Mouse (Mus musculus): Measurements from ENCODE around the gene Chtop. TPM values are rescaled to one million over a fixed set of nuclear protein-coding genes. Genes with fewer than 3 reads are reported as not detected.

The Chtop gene
- polyA plus RNA-seq (2014; fragmentation: Illumina TruSeq; extraction: RNeasy Lipid Tissue Mini Kit (QIAGEN cat#74804); ENCODE audit: low read depth, low replicate concordance) = 164 TPM

DNA sequence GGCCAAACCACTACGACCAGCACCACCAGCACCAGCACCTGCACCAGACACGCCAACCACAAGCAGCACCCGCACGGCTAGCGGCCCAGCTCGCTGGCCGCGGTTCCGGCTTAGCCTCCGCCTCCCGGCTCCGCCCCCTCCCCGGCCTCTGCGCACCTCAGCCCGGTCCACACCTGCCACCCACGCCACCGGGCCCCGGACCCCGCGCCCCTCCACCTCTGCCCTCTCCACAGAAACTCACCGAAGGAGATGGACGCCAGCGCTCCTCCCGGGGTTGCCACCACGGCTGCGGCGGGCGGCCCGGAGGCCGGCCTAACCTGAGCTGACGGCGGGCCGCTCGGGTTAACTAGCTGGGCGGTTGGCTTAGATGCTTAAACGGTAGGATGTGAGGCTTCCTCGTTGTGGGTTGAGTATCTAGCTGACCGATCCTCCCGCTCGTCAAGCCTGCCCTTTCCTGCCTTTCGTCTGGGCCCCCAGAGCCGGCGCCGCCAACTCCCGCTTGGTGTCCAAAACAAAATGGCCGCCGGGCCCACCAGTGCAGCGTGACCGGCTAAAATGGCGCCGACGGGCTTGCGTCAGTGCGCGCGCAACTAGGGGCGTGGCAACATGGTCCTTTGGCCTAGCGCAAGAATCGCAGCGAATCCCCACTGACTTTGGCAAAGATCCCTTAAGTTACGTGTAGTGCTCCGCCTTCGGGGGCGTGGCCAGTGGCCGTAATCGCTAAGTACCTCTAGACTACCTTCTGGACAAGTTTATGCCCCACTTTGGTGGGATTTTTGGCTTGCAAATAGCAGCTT lies at the start of gene Chtop:
Chtop (minus strand) TSS at position 549 of the 797 bp plus-strand sequence.

DNA sequence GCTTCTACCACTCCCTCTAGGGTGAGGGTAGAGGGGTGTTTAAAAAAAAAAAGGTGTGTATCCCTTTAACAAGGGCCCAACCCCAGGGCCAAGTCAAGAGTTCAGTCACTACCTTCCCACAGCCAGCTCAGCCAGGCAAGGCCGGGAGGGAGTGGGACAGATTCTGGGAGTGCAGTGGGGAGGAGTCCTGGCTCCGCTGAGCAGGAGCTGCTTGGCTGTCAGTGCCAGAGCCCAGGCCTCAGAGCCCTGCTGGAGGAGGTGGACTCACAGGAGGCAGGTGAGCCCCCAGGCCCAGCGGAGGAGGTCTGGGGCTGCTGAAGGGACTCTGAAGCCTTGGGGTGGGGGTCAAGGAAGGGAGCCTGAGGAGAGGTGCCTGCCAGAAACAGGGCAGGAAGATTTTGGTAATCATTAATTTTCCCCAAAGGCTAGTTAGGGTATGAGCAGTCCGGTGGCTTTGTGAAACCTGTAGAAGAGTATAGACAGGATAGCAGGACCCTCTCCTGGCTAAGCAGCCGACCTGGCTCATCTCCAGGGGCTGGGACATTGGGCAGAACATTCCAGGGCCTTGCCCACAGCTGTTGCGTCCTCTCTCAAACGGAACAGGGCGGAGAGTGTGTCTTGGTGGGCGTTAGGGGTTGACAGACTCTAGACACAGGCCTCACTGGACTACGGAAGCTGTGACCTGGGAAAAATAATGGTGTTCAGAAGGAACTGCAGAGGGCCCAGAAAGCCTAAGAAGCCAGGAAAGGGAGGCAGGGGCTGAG lies 28.0 kb upstream of the Chtop start, which contains the start of gene S100a16:
S100a16 (plus strand) TSS at position 114 of the 764 bp plus-strand sequence.

DNA sequence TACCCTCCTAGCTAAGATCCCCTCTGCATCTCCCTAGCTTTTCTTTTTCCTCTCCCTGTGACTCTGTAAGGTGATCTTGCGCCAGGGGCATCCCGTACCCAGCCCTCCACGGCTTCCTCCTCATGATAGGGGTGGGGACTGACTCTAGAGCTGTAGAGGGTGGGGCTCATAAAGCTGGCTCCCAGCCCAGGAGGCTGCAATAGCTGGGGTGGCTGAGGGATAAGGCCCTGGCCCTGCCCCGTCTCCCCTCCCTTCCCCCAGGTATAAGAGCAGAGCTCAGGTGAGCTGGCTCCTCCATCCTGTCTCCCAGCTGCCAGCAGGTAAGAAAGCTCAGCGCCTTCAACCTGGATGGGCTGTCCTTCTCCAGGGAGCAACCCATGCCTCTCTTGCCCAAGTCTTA lies 17.3 kb upstream of the Chtop start, which contains the start of gene S100a14:
S100a14 (plus strand) TSS at position 277 of the 400 bp plus-strand sequence.

DNA sequence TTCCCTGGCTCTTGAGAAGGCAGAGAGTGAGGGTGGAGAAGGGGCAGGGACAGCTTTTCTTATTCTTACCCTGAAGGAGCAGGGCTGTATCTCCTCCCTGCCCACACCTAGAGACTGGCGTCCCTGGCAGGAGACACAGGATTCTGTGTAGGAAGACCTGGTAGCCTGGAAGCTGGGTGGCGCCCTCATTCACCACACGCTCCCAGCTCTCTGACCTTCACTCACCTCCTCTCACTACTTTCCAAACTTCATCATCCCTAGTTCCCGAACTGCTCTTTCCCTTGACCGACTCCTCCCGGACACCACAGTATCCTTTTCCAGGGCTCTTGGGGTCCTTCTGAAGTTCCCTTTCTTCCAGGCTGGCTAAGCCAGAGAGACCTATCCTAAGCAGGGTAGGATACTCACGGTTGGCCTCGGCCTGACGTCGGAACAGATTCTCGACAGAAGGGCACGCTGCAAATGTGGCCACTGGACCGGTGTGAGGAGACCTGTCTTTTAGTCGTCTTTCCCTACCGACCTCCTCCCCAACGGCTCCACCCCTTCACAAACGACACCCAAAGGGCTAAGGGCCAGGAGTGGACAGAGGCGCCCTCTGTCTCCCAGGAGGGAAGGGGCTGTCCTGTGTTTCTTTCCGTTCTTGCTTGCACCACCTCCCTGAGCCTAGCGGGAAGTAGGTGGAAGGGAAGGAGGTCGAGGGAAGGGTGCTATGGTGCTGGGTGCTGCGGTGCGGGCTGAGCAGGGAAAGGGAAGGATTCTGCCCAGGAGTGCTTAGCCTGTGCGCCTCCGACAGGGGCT lies 4.7 kb upstream of the Chtop start, which contains the start of the genes S100a1 and S100a13:
S100a1 (minus strand) TSS at position 597 of the 795 bp plus-strand sequence.
S100a13 (plus strand) TSS at position 640 of the 795 bp plus-strand sequence.

DNA sequence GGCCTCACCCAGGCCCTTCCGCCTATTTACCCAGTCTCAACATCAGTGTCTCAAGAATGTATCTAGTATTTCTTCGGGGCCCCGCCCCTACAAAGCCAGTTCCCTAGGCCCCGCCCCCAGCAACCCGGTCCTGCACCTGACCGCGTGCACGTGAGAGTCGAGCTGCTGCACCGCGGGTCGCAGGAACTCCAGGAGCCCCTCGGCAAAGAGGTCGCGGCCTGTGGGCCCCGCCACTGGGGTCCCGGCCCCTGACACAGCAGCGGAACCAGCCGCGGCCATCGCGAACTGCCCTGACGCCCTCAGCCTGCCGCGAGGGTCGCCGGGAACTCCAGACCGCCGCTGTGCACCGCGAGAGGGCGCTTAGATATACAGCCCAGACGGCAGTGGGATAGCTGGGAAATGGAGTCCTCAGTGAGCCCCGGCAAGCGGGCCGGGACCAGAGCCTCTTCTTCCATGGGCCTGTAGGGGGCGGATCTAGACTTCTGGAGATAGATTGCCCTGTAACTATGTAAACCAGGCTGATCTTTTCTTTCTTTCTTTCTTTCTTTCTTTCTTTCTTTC lies 18.5 kb downstream of the Chtop start, which contains the start of gene Snapin:
Snapin (minus strand) TSS at position 338 of the 561 bp plus-strand sequence.

DNA sequence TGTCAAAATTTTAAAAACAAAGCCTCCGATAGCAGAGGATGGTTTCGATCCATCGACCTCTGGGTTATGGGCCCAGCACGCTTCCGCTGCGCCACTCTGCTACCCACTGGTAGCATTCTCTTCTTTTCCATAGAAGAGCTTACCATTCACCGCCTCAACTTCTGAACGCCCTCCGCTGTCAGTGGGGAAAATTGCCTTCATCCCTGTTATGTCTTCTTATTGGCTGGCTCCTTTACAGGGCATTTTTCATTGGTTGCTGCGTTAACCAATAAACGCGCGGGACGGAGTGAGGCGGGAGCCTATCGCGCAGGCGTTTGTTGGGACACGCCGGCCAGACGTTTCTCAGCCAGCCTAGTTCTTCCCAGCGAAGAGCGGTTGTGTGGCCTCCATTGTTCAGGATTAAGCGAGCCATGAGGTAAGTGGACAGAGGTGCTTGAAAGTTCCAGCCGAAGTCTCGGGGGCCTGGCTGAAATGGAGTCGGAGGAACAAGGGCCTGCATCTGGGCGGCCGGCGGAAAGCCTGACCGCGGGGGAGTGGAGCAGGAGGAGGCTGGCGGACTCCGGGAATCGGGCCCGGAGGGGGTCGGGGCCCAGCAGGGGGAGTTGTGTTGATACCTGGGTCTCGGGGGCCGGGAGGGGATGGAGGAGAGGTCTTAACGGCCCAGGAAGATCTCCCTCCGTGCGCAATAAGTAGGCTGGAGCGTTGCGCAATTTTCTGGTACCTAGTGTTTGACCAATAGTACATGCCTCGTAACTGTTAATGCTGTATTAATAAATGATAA lies 33.3 kb downstream of the Chtop start, which contains the start of gene Ilf2:
Ilf2 (plus strand) TSS at position 296 of the 781 bp plus-strand sequence.

DNA sequence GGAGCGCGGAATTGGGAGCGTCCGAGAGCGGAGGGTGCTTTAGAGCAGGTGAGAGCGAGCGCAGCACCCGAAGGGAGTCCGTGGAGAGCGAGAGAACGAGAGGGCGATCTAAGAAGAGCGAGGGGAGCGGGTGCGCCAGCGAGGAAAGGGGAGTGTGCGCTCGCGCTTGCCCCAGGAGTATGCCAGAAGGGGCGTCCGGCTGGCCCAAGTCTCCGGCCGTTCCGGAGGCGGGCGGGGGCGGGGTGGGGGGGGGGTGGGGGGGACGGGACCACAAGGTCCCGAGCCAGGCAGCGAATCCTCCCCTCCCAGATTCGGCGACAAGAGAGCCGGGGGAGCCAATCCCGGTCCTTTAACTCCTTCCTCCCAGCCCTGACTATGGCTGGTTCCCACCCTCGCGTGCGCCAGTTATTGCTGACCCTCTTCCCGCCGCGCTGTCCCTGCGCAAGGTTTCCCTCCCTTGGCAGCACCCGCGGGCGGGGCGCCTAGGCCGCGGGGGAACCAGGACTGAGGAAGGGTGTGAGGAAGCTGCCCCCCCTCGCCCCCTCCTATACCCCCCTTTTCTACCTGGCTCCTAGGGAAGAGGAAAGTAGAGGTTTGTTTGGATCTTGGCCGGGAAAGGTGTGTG lies 43.5 kb downstream of the Chtop start, which contains the start of gene Npr1:
Npr1 (minus strand) TSS at position 181 of the 625 bp plus-strand sequence.

Other genes with a start within 250 kb of the Chtop start
- gene Dennd4b, start 244.3 kb downstream of the Chtop start, polyA plus RNA-seq (2014; fragmentation: Illumina TruSeq; extraction: RNeasy Lipid Tissue Mini Kit (QIAGEN cat#74804); ENCODE audit: low read depth, low replicate concordance) = 0.99 TPM
- 58.7 TPM for gene Gatad2b, start 216.3 kb downstream of the Chtop start, polyA plus RNA-seq (2014; fragmentation: Illumina TruSeq; extraction: RNeasy Lipid Tissue Mini Kit (QIAGEN cat#74804); ENCODE audit: low read depth, low replicate concordance)
- 1.7 TPM for gene Slc27a3, start 119.6 kb downstream of the Chtop start, polyA plus RNA-seq (2014; fragmentation: Illumina TruSeq; extraction: RNeasy Lipid Tissue Mini Kit (QIAGEN cat#74804); ENCODE audit: low read depth, low replicate concordance)
- 32.7 TPM for gene Ints3, start 75.9 kb downstream of the Chtop start, polyA plus RNA-seq (2014; fragmentation: Illumina TruSeq; extraction: RNeasy Lipid Tissue Mini Kit (QIAGEN cat#74804); ENCODE audit: low read depth, low replicate concordance)
- gene Npr1, start 43.6 kb downstream of the Chtop start, polyA plus RNA-seq (2014; fragmentation: Illumina TruSeq; extraction: RNeasy Lipid Tissue Mini Kit (QIAGEN cat#74804); ENCODE audit: low read depth, low replicate concordance) = 159 TPM
- 73.4 TPM for gene Ilf2, start 33.4 kb downstream of the Chtop start, polyA plus RNA-seq (2014; fragmentation: Illumina TruSeq; extraction: RNeasy Lipid Tissue Mini Kit (QIAGEN cat#74804); ENCODE audit: low read depth, low replicate concordance)
- gene Snapin, start 18.5 kb downstream of the Chtop start, polyA plus RNA-seq (2014; fragmentation: Illumina TruSeq; extraction: RNeasy Lipid Tissue Mini Kit (QIAGEN cat#74804); ENCODE audit: low read depth, low replicate concordance) = 156 TPM
- 54.6 TPM for gene S100a1, start 4.9 kb upstream of the Chtop start, polyA plus RNA-seq (2014; fragmentation: Illumina TruSeq; extraction: RNeasy Lipid Tissue Mini Kit (QIAGEN cat#74804); ENCODE audit: low read depth, low replicate concordance)
- 14.9 TPM for gene S100a13, start 4.9 kb upstream of the Chtop start, polyA plus RNA-seq (2014; fragmentation: Illumina TruSeq; extraction: RNeasy Lipid Tissue Mini Kit (QIAGEN cat#74804); ENCODE audit: low read depth, low replicate concordance)
- not detected for gene S100a14, start 17.4 kb upstream of the Chtop start, polyA plus RNA-seq (2014; fragmentation: Illumina TruSeq; extraction: RNeasy Lipid Tissue Mini Kit (QIAGEN cat#74804); ENCODE audit: low read depth, low replicate concordance)
- 41.3 TPM for gene S100a16, start 27.8 kb upstream of the Chtop start, polyA plus RNA-seq (2014; fragmentation: Illumina TruSeq; extraction: RNeasy Lipid Tissue Mini Kit (QIAGEN cat#74804); ENCODE audit: low read depth, low replicate concordance)
- gene S100a3, start 51.1 kb upstream of the Chtop start, polyA plus RNA-seq (2014; fragmentation: Illumina TruSeq; extraction: RNeasy Lipid Tissue Mini Kit (QIAGEN cat#74804); ENCODE audit: low read depth, low replicate concordance) = not detected
- gene S100a2, start 80.7 kb upstream of the Chtop start, polyA plus RNA-seq (2014; fragmentation: Illumina TruSeq; extraction: RNeasy Lipid Tissue Mini Kit (QIAGEN cat#74804); ENCODE audit: low read depth, low replicate concordance) = not detected
- not detected for gene Gm42674, start 92.4 kb upstream of the Chtop start, polyA plus RNA-seq (2014; fragmentation: Illumina TruSeq; extraction: RNeasy Lipid Tissue Mini Kit (QIAGEN cat#74804); ENCODE audit: low read depth, low replicate concordance)
- gene S100a4, start 94.3 kb upstream of the Chtop start, polyA plus RNA-seq (2014; fragmentation: Illumina TruSeq; extraction: RNeasy Lipid Tissue Mini Kit (QIAGEN cat#74804); ENCODE audit: low read depth, low replicate concordance) = 5.6 TPM
- not detected for gene S100a5, start 99.0 kb upstream of the Chtop start, polyA plus RNA-seq (2014; fragmentation: Illumina TruSeq; extraction: RNeasy Lipid Tissue Mini Kit (QIAGEN cat#74804); ENCODE audit: low read depth, low replicate concordance)
- 20.2 TPM for gene S100a6, start 103.4 kb upstream of the Chtop start, polyA plus RNA-seq (2014; fragmentation: Illumina TruSeq; extraction: RNeasy Lipid Tissue Mini Kit (QIAGEN cat#74804); ENCODE audit: low read depth, low replicate concordance)
- gene S100a7a, start 144.5 kb upstream of the Chtop start, polyA plus RNA-seq (2014; fragmentation: Illumina TruSeq; extraction: RNeasy Lipid Tissue Mini Kit (QIAGEN cat#74804); ENCODE audit: low read depth, low replicate concordance) = 0.47 TPM
- gene S100a8, start 159.5 kb upstream of the Chtop start, polyA plus RNA-seq (2014; fragmentation: Illumina TruSeq; extraction: RNeasy Lipid Tissue Mini Kit (QIAGEN cat#74804); ENCODE audit: low read depth, low replicate concordance) = 4.1 TPM
- not detected for gene S100a9, start 186.2 kb upstream of the Chtop start, polyA plus RNA-seq (2014; fragmentation: Illumina TruSeq; extraction: RNeasy Lipid Tissue Mini Kit (QIAGEN cat#74804); ENCODE audit: low read depth, low replicate concordance)
- gene Pglyrp4, start 217.4 kb upstream of the Chtop start, polyA plus RNA-seq (2014; fragmentation: Illumina TruSeq; extraction: RNeasy Lipid Tissue Mini Kit (QIAGEN cat#74804); ENCODE audit: low read depth, low replicate concordance) = not detected